Mouse (Mus musculus): Measurements from ENCODE around the gene Cxcl14.

The Cxcl14 gene

DNA sequence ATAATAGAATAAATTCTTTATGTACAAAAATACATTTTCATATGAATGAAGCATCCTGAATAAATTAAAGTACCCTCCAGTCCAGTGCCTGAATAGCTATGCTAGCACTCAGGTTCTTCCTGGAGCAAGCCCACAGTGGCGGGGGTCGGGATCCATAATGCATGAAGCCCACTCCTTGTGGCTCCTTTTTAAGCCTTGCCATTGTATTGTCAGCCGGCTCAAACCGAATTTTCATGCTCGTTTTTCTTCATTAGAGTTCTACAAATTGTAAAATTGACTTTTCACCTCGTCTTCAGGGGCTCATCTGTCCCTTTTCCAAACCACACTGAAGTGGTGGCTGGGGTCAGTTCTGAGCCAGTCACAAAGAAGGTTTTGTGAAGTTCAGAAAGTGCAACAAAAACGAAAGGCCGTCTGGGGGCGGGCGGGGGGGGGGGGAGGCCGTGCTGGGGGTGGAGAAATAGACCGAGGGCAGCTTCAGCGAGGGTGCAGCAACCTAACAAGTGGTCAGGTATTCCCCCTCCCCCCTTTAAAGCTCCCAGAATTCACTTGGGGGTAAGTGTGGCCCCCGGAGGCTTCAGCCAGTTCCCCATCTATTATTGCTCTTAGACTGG is 45.7 kb downstream of the Cxcl14 start:
- DNase-seq, result peak; percentile 67

DNA sequence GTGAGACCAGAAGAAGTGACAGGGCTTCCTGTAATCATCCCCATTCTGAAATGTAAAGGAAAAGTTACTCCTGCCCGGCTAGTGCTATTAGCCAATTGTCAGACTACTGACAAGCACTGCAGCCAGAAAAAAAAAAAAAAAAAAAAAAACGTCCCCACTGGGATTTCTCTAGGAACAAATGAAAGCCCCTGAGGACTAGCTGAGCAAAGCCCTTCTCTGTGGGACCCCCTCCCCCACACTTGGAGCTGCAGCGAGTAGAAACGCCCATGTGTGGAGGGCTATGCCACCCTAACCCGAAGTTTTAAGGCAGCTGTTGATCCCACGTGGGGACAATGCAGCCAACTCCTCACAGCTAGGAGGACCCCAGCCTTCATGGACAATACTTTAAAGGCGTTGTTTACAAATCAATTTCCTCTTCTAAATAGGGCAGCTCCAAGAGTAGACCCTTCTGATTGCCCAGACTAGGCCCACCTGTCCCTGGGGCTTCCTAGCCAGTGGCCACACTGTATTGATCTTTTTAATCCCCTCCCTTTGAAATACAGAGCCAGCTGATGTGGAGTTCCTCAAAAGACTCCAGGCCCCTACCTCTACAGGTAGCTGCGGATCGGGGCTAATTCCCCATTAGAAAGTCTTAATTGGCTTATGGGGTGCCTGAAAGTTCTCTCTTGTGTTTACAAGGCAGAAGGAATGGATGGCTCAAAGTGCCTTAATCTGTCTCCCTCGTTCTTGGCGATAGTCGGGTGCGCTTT is 46.6 kb downstream of the Cxcl14 start:
- peak; percentile 51 for DNase-seq

DNA sequence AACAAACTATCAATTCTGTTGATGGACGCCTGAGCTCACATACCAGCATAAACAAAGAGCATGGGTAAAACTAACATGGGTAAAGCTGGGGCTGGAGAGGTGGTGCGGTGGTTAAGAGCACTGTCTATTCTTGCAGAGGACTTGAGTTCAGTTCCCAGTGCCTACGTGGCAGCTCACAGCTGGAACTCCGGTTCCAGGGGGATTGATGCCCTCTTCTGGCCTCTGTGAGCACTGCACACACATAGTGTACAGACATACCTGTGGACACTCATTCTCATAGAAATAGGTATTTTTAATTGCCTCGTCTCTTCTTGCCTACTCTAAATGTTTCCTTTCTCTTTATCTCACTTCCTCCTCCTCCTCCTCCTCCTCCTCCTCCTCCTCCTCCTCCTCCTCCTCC is 53.2 kb downstream of the Cxcl14 start:
- no peak for DNase-seq

DNA sequence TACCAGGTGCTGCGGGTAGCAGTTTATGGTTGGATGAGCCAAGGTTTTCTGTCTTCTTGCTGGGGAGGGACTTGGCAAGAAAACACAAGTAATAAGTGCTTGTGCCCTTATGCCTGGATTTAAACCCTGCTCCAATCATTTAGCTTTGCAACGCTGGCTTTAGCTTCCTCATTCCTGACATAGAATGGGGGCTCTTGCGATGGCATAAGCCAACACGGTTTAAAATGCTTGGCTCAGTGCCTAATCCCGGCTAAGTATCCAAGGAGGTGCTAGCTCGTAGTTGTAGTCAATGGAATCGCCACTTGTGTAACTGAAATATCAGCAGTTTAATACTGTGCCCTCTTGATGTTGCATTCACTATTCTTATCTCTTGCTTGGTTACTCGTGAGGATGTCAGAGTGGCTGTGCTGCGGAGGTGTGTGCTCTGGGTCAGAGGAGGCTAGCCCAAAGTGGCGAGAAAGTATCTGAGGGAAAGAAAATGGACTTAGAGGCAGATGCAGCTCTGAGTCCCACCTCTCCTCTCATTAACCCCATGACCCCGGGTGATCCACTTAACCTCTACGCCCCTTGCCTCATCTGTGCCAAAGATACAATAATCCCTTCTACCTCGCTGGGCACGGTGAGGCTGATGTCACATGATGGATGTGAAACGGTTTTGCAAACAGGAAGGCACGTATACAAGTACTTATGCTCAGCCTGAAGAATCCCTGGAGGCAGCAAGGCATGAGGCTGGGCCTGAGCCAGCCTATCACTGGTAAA is 56.2 kb downstream of the Cxcl14 start:
- no peak for DNase-seq
